Mouse (Mus musculus) forebrain, embryonic 10.5 days (tissue): ENCODE data around the gene Tfpt. TPM values are rescaled to one million over a fixed set of nuclear protein-coding genes. Genes with fewer than 3 reads are reported as not detected.
"Not testable (repeated sequence)": the region's sequence is repeated elsewhere in the genome, so short reads cannot be mapped to it uniquely, and the experiment has no call there.

Experiments
- DNase-seq: peaks from one replicate; pipeline ENCODE4 v3.0.0-alpha.2; 2017; ENCODE audit warnings: low spot score; ENCODE audit errors: extremely low spot score
- H3K27ac ChIP-seq: fragments of 300-500 bp; sonication (generic); 2 replicates; pipeline ENCODE4 v1.5.1; 2016; ENCODE audit warnings: mild to moderate bottlenecking
- H3K27me3 ChIP-seq: fragments of 300-500 bp; sonication (generic); 2 replicates; pipeline ENCODE4 v1.6.1; 2016; ENCODE audit warnings: mild to moderate bottlenecking; ENCODE audit not compliant: poor library complexity, severe bottlenecking
- H3K36me3 ChIP-seq: fragments of 300-500 bp; sonication (generic); replicated peaks from 2 replicates; pipeline ENCODE4 v1.6.1; 2016; ENCODE audit warnings: mild to moderate bottlenecking, moderate library complexity
- H3K4me1 ChIP-seq: fragments of 300-500 bp; sonication (generic); 2 replicates; pipeline ENCODE4 v1.6.1; 2016
- H3K4me3 ChIP-seq: fragments of 300-500 bp; sonication (generic); 2 replicates; pipeline ENCODE4 v1.5.1; 2016; ENCODE audit warnings: mild to moderate bottlenecking, moderate library complexity
- H3K9me3 ChIP-seq: fragments of 300-500 bp; sonication (generic); 2 replicates; pipeline ENCODE4 v1.6.1; 2016; ENCODE audit warnings: mild to moderate bottlenecking, moderate library complexity
- WGBS: fragments of 180-500 bp; shearing (Covaris S2); methylation state at CpG from one replicate; pipeline ENCODE4 v1.1.7; 2016; 5-methylcytosine and 5-hydroxymethylcytosine counted together
- polyA plus RNA-seq: library from polyadenylated mRNA; unstranded; fragments of >200 nt; fragmentation: Nextera tagmentation; extraction: Ambion mirVana; gene quantifications from 2 replicates; pipeline ENCODE4 v1.2.1, GENCODE M21; 2016

Gene Tfpt
- polyA plus RNA-seq, 1 experiment from 2014 or later = 29.0 TPM

DNA sequence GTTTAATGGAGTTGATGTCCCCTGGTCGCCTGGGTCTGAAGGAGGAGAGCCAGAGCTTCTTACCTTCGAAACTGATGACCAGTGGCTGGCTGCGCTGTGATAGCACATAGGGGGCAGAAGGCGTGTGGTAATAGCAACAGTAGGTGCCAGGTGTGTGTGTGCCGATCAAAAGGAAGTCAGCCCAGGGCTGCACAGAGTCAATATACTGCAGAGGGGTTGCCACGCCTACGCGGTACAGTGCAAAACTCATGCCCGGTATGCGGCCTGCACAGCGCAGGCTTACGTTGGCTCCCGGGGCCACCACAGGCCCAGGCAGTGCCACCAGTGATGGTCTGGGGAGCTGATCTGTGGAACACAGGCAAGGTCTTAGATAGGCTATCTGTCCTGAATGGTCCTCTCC, 18.7 kb downstream of the Tfpt start:
- H3K27me3 ChIP-seq = no peaks in the 10 kb centered on the region
- WGBS = 91% methylated on average over 13 of the region's 13 CpGs
- no peaks in the 10 kb centered on the region for H3K36me3 ChIP-seq
- H3K4me1 ChIP-seq = no peaks in the 10 kb centered on the region
- H3K9me3 ChIP-seq = no peaks in the 10 kb centered on the region; the same call in 1 of the 2 replicates
- H3K4me3 ChIP-seq = no peak overlapping the region
- H3K27ac ChIP-seq = no peak overlapping the region
- no peak for DNase-seq

DNA sequence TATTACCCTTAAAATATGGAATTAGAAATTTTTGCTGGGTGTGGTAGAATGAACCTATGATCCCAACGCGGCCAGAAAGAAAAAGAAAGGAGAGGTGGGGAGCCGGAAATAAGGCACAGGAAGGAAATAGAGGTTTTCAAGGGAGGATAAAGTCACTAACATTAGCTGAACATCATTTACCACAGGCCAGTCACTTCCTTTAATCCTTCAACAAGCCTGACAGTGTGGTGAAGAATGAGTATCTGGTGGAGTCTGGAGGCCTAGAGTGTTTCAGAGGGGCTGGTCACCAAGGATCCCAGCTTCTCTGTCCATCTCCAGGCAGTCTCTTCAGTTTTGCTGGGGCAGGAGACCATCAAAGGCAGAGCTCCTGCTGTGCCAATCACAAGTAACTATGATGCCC, 19.3 kb downstream of the Tfpt start:
- Histone ChIP-seq H3K27me3 (no peaks in the 10 kb centered on the region), H3K36me3 (no peaks in the 10 kb centered on the region), H3K9me3 (no peaks in the 10 kb centered on the region; the same call in 1 of the 2 replicates), H3K27ac (no peak overlapping the region), H3K4me3 (no peak overlapping the region), H3K4me1 (no peaks in the 10 kb centered on the region)
- WGBS = 87% methylated on average over 3 of the region's 3 CpGs
- no peak for DNase-seq

DNA sequence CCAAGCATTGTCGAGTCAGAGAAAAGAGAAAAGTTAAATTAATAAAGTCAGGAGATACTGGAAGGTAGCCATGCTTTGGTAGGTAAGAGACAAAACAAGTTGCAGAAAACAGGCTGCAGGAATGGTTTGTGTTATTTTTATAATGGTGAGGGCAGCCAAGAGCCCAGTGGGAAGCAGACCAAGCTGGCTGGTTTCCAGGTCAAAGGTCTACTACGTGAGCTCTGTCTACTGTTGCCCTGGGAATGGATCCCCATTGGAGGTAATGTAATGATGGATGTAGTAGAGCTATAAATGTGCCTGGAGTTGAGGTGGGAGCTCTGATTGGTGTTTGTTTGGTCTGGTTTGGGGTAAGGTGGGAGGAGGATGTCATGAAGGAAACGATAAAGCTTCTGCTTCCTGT, 20.6 kb downstream of the Tfpt start:
- Histone ChIP-seq H3K36me3 (no peaks in the 10 kb centered on the region), H3K9me3 (no peaks in the 10 kb centered on the region; the same call in 1 of the 2 replicates), H3K27ac (no peak overlapping the region), H3K4me1 (no peaks in the 10 kb centered on the region), H3K4me3 (no peak overlapping the region), H3K27me3 (no peaks in the 10 kb centered on the region)
- no peak for DNase-seq
- 84% methylated on average over 3 of the region's 3 CpGs for WGBS

DNA sequence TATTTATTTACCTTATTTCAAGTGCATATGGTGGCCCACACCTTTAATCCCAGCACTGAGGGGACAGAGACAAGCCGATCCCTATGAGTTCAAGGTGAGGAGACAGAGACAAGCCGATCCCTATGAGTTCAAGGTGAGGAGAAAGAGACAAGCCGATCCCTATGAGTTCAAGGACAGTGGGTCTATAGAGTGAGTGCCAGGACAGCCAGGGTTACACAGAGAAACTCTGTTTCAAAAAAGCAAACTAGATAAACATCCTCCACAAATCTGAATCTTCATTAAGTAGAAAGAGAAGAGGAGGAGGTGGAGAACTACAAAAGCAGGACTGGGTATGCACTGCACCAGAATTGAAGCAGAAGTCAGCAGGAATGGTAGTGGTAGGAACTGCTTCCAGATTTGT, 21.1 kb downstream of the Tfpt start:
- H3K27ac ChIP-seq = no peak overlapping the region
- H3K36me3 ChIP-seq = no peaks in the 10 kb centered on the region
- no peaks in the 10 kb centered on the region; the same call in 1 of the 2 replicates for H3K9me3 ChIP-seq
- H3K4me1 ChIP-seq = no peaks in the 10 kb centered on the region
- H3K4me3 ChIP-seq = no peak overlapping the region
- H3K27me3 ChIP-seq = no peaks in the 10 kb centered on the region
- no peak for DNase-seq
- 89% methylated on average over 3 of the region's 3 CpGs for WGBS

DNA sequence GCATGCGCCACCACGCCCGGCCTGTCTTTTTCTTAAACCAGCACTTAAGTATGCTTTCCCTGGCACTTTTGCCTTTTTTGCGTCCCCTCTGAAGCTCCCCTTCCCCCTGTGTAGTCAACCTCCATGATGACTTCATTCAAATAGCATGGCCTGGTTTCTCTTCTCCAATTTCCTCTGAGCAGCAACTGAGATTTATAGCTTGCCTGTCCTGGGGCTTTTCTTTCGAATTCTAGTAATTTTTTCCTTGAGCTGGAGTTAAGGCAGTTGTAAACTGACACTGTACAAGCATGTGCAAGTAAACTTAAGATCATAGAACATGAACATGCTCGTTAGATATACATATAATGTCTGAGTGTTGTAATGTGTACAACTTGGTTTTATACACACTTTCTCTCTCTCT, 22.3 kb downstream of the Tfpt start:
- Histone ChIP-seq H3K9me3 (no peaks in the 10 kb centered on the region; the same call in 1 of the 2 replicates), H3K36me3 (no peaks in the 10 kb centered on the region), H3K27ac (no peak overlapping the region), H3K4me3 (no peak overlapping the region), H3K4me1 (no peaks in the 10 kb centered on the region), H3K27me3 (no peaks in the 10 kb centered on the region)
- no peak for DNase-seq
- WGBS = 91% methylated on average over 6 of the region's 6 CpGs

DNA sequence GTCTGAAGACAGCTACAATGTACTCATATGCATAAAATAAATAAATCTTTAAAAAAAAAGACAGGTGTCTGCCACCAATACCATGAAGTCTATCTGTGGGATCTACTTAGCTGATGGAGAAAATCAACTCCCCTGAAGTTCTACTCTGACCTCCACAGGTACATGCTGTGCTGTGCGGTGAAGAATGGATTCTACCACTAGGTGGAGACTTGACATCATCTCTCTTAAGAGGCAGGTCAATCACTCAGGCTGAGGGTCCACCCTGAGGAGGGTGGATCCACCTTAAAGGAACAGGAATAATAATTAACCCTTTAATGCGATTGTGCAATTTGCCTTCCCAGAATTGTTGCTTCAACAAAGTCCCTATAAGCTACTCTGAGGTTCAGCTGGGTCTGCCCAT, 22.9 kb downstream of the Tfpt start:
- H3K27ac ChIP-seq = no peak overlapping the region
- H3K36me3 ChIP-seq = no peaks in the 10 kb centered on the region
- 31% methylated on average over 2 of the region's 2 CpGs for WGBS
- no peak for DNase-seq
- H3K9me3 ChIP-seq = no peaks in the 10 kb centered on the region; the same call in 1 of the 2 replicates
- no peaks in the 10 kb centered on the region for H3K27me3 ChIP-seq
- H3K4me1 ChIP-seq = no peaks in the 10 kb centered on the region
- H3K4me3 ChIP-seq = no peak overlapping the region

DNA sequence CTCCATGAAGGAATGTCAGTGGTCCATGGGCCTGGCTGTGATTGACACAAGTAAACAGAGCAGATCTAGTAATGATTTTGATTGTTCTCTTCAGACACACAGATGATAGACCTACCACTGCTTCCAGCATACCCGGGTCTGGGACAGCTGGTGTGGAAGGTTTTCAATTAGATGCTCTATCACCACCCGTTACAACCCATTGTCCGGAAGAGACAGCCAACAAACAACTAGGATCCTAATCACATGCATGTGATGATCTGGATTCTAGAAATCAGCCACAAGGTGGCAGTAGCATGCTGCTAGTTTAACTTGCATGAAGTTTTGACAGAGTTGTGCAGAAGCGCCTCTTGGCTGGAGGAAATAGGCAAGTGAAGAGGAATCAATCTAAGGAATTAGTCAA, 28.6 kb downstream of the Tfpt start:
- Histone ChIP-seq H3K4me3 (no peak overlapping the region), H3K9me3 (peaks cover 2% of the 10 kb centered on the region; the same call in 1 of the 2 replicates), H3K4me1 (no peaks in the 10 kb centered on the region), H3K27ac (no peak overlapping the region), H3K36me3 (no peaks in the 10 kb centered on the region), H3K27me3 (no peaks in the 10 kb centered on the region)
- 24% methylated on average over 4 of the region's 4 CpGs for WGBS
- DNase-seq = peak; percentile 57

DNA sequence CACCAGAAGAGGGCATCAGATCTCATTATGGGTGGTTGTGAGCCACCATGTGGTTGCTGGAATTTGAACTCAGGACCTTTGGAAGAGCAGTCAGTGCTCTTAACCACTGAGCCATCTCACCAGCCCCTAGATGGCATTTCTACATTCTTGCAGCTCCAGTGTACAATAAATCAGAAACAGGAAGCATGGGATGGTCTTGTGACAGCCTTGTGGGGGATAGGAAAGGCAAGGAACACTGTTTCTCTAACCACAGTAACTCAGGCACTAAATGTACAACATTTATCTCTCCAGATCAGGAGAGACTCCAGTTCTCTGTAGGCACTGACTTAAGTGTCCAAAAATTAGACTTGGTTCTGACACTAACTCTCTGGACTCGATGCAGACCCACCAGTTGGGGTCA, 32.0 kb downstream of the Tfpt start:
- not testable (repeated sequence) for H3K4me3 ChIP-seq, DNase-seq, H3K27ac ChIP-seq, H3K9me3 ChIP-seq, H3K36me3 ChIP-seq, H3K27me3 ChIP-seq, H3K4me1 ChIP-seq
- WGBS = 80% methylated on average over 1 of the region's 1 CpGs

DNA sequence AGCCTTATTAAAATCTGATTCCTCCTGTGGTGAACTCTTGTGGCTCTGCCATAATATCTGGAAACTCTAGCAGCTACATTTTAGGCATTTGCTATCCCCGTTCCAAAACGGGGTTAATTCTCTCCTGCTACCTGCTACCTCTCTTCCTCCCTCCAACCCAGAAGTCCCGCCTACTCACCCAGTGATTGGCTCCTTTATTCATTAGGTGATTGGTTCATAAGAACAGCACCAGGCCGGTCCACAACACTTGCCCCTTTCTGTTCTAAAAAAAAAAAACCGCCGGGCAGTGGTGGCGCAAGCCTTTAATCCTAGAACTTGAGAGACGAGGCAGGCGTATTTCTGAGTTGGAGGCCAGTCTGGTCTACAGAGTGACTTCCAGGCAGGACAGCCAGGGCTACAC, 34.6 kb downstream of the Tfpt start:
- 13% methylated on average over 9 of the region's 9 CpGs for WGBS
- Histone ChIP-seq H3K36me3 (no peaks in the 10 kb centered on the region), H3K27ac (no peak overlapping the region), H3K4me3 (peak overlapping the region; percentile 30; the same call in 1 of the 2 replicates), H3K4me1 (no peaks in the 10 kb centered on the region; the same call in 1 of the 2 replicates), H3K27me3 (no peaks in the 10 kb centered on the region), H3K9me3 (0 out of 2 replicates have a peak, but pooled peaks cover 2% of the 10 kb centered on the region)
- no peak for DNase-seq

DNA sequence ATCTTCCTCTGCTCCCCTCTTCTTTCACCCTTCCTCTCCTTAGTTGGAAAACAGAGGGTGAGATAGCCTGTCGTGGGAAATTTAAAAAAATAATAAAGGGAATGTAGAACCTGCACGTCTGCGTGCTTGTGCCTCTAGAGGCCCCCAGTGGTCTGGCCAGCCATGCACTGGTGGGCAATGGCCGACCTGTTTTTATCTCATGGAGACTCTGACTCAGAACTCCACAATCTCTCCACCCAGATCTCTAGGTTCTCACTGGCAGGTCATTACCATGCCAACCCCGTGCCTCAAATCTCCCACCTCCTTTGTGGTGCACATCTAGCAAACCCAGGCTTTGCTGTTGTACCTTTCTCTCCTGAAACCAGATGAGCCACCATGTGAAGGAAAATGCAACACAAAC, 35.0 kb downstream of the Tfpt start:
- no peak for DNase-seq
- Histone ChIP-seq H3K36me3 (no peaks in the 10 kb centered on the region), H3K4me1 (no peaks in the 10 kb centered on the region; the same call in 1 of the 2 replicates), H3K27ac (no peak overlapping the region), H3K4me3 (peak overlapping the region; percentile 30; the same call in 1 of the 2 replicates), H3K27me3 (no peaks in the 10 kb centered on the region), H3K9me3 (0 out of 2 replicates have a peak, but pooled peaks cover 2% of the 10 kb centered on the region)
- whole genome bisulfite sequencing = 33% methylated on average over 5 of the region's 5 CpGs

DNA sequence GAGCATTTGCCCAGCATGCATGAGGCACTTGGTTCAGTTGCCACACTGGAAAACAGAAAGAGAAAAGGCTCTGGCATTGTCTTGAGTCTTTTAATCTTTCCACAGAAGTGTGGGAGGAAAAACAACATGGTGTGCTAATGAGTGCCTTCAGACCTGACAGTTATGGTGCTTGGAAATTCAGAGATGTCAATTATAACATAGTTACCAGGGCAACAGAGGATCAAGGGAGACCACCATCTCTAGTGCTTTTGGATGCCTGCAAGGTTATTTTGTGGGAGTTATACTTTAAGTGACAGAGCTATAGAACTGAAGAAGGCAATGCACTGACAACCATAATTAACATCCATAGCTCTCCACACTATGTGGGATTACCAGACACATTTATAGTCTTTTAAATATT, 35.9 kb downstream of the Tfpt start:
- H3K36me3 ChIP-seq = no peaks in the 10 kb centered on the region
- no peak overlapping the region for H3K27ac ChIP-seq
- H3K27me3 ChIP-seq = no peaks in the 10 kb centered on the region
- 0 out of 2 replicates have a peak, but pooled peaks cover 2% of the 10 kb centered on the region for H3K9me3 ChIP-seq
- DNase-seq = no peak
- H3K4me3 ChIP-seq = no peak overlapping the region
- H3K4me1 ChIP-seq = no peaks in the 10 kb centered on the region; the same call in 1 of the 2 replicates

DNA sequence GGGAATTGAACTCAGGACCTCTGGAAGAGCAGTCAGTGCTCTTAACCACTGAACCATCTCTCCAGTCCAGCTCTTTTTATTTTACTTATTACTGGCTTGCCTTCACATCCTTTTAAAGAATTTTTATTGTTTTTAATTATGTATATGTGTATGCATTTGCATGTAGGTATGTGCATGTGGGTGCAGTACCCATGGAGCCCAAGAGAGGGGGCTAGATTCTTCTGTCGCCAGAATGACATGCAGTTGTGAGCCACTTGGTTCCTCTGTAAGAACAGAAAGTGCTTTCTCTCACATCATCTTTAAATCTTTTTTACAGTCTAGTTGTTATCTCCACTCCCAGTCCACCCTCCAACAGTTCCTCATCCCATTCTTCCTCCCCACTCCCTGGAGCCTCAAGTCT, 38.2 kb downstream of the Tfpt start:
- H3K4me1 ChIP-seq = peaks cover 3% of the 10 kb centered on the region
- H3K36me3 ChIP-seq = no peaks in the 10 kb centered on the region
- no peaks in the 10 kb centered on the region for H3K27me3 ChIP-seq
- H3K27ac ChIP-seq = no peak overlapping the region
- WGBS = 65% methylated on average over 1 of the region's 1 CpGs
- no peak for DNase-seq
- 0 out of 2 replicates have a peak, but pooled peaks cover 2% of the 10 kb centered on the region for H3K9me3 ChIP-seq
- no peak overlapping the region for H3K4me3 ChIP-seq

DNA sequence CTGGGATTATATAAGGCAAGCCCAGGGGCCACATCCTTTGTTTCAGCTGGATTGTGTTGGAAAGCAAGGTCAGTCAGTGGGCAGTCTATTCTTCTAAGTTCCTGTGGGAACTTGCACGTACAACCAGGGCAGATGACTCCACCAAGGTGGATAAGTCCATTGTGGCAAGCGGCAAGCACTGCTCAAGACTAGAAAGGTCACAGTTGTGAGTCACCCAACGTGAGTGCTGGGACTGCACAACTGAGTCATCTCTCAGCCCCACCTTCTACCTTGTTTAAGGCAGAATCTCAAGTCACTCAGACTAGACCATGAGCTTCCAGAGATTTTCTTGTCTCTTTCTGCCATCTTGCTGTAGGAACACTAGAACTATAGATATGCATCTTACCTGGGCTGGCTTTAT, 39.2 kb downstream of the Tfpt start:
- Histone ChIP-seq H3K9me3 (no peaks in the 10 kb centered on the region), H3K4me3 (no peak overlapping the region), H3K36me3 (no peaks in the 10 kb centered on the region), H3K27me3 (no peaks in the 10 kb centered on the region), H3K27ac (no peak overlapping the region), H3K4me1 (peaks cover 10% of the 10 kb centered on the region)
- DNase-seq = no peak
- WGBS = 79% methylated on average over 3 of the region's 3 CpGs

DNA sequence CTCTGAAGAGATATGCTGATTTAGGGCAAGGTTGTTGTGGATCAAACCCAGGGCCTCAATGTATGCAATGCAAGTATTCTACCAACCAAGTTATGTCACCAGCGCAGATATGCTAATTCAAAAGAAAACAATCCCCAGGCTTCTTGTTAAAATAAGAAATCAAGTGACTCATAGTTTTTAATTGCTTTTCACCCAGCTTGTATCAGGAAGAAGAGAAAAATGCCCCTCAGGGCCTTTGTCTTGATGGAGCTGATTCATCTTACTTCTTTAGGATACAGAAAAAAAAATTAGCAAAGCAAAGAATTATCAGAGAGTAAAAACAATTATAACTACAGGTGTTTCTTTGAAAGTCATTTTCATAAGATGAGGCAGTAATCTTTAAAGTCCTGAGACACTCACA, 42.4 kb downstream of the Tfpt start:
- no peaks in the 10 kb centered on the region for H3K36me3 ChIP-seq
- no peaks in the 10 kb centered on the region for H3K9me3 ChIP-seq
- H3K4me1 ChIP-seq = peaks cover 10% of the 10 kb centered on the region
- DNase-seq = no peak
- no peak overlapping the region for H3K27ac ChIP-seq
- no peak overlapping the region for H3K4me3 ChIP-seq
- 70% methylated on average over 1 of the region's 1 CpGs for WGBS
- no peaks in the 10 kb centered on the region for H3K27me3 ChIP-seq
